Mouse (Mus musculus): ENCODE data around the gene Rhbdf1. TPM values are rescaled to one million over a fixed set of nuclear protein-coding genes. Genes with fewer than 3 reads are reported as not detected.

Rhbdf1 gene
- polyA plus RNA-seq, 1 experiment = 195 TPM

- TF ChIP-seq POLR2A (IDR thresholded peaks at IDR 0.05; ENCODE audit: borderline replicate concordance, extremely low read depth, low read depth, low read length) (no peak), CTCF (IDR thresholded peaks at IDR 0.05; ENCODE audit: insufficient read depth, low read length) (no peak)
- WGBS = 59% methylated on average over 7 of the region's 7 CpGs
- H3K4me3 ChIP-seq (replicated peaks; ENCODE audit: extremely low read depth, low read depth, low read length) = no peak overlapping the region
- DNase-seq = no peak
- no peaks in the 10 kb centered on the region; the same call in 1 of the 2 replicates for H3K4me1 ChIP-seq (ENCODE audit: control insufficient read depth, insufficient read depth, low read length)
Observed at GRCm38 (mm10) chr11:32243205-32243955, 21.3 kb upstream of the Rhbdf1 start.

- TF ChIP-seq CTCF (IDR thresholded peaks at IDR 0.05; ENCODE audit: insufficient read depth, low read length) (no peak), POLR2A (IDR thresholded peaks at IDR 0.05; ENCODE audit: borderline replicate concordance, extremely low read depth, low read depth, low read length) (no peak)
- 82% methylated on average over 3 of the region's 3 CpGs for WGBS
- DNase-seq = no peak
- no peaks in the 10 kb centered on the region; the same call in 1 of the 2 replicates for H3K4me1 ChIP-seq (ENCODE audit: control insufficient read depth, insufficient read depth, low read length)
- no peak overlapping the region for H3K4me3 ChIP-seq (replicated peaks; ENCODE audit: extremely low read depth, low read depth, low read length)
Observed at GRCm38 (mm10) chr11:32242209-32242608, 20.1 kb upstream of the Rhbdf1 start.

GRCm38 (mm10) chr11:32241391-32241790, 19.3 kb upstream of the Rhbdf1 start:
- TF ChIP-seq POLR2A (IDR thresholded peaks at IDR 0.05; ENCODE audit: borderline replicate concordance, extremely low read depth, low read depth, low read length) (no peak), CTCF (IDR thresholded peaks at IDR 0.05; ENCODE audit: insufficient read depth, low read length) (no peak)
- no peak for DNase-seq
- Histone ChIP-seq H3K4me3 (replicated peaks; ENCODE audit: extremely low read depth, low read depth, low read length) (no peak overlapping the region), H3K4me1 (ENCODE audit: control insufficient read depth, insufficient read depth, low read length) (no peaks in the 10 kb centered on the region; the same call in 1 of the 2 replicates)

- peak; percentile 80 for DNase-seq
- Histone ChIP-seq H3K4me1 (ENCODE audit: control insufficient read depth, insufficient read depth, low read length) (no peaks in the 10 kb centered on the region; the same call in 1 of the 2 replicates), H3K4me3 (replicated peaks; ENCODE audit: extremely low read depth, low read depth, low read length) (no peak overlapping the region)
- TF ChIP-seq CTCF (IDR thresholded peaks at IDR 0.05; ENCODE audit: insufficient read depth, low read length) = peak; percentile 99
- no peak for TF ChIP-seq POLR2A (IDR thresholded peaks at IDR 0.05; ENCODE audit: borderline replicate concordance, extremely low read depth, low read depth, low read length)
- WGBS = 66% methylated on average over 5 of the region's 5 CpGs
Observed at GRCm38 (mm10) chr11:32238093-32238860, 16.2 kb upstream of the Rhbdf1 start.

GRCm38 (mm10) chr11:32237411-32237795, 15.3 kb upstream of the Rhbdf1 start:
- WGBS = 94% methylated on average over 3 of the region's 3 CpGs

GRCm38 (mm10) chr11:32236712-32237410, 14.8 kb upstream of the Rhbdf1 start:
- TF ChIP-seq CTCF (IDR thresholded peaks at IDR 0.05; ENCODE audit: insufficient read depth, low read length) (peak; percentile 64), POLR2A (IDR thresholded peaks at IDR 0.05; ENCODE audit: borderline replicate concordance, extremely low read depth, low read depth, low read length) (no peak)
- Histone ChIP-seq H3K4me1 (ENCODE audit: control insufficient read depth, insufficient read depth, low read length) (no peaks in the 10 kb centered on the region; the same call in 1 of the 2 replicates), H3K4me3 (replicated peaks; ENCODE audit: extremely low read depth, low read depth, low read length) (no peak overlapping the region)
- peak; percentile 48 for DNase-seq
- WGBS = 59% methylated on average over 9 of the region's 9 CpGs

More at GRCm38 (mm10) chr11:32237411-32237795, 15.3 kb upstream of the Rhbdf1 start:
- DNase-seq = no peak
- Histone ChIP-seq H3K4me1 (ENCODE audit: control insufficient read depth, insufficient read depth, low read length) (no peaks in the 10 kb centered on the region; the same call in 1 of the 2 replicates), H3K4me3 (replicated peaks; ENCODE audit: extremely low read depth, low read depth, low read length) (no peak overlapping the region)
- TF ChIP-seq POLR2A (IDR thresholded peaks at IDR 0.05; ENCODE audit: borderline replicate concordance, extremely low read depth, low read depth, low read length) = no peak
- no peak for TF ChIP-seq CTCF (IDR thresholded peaks at IDR 0.05; ENCODE audit: insufficient read depth, low read length)

GRCm38 (mm10) chr11:32236132-32236531, 14.0 kb upstream of the Rhbdf1 start:
- Histone ChIP-seq H3K4me3 (replicated peaks; ENCODE audit: extremely low read depth, low read depth, low read length) (no peak overlapping the region), H3K4me1 (ENCODE audit: control insufficient read depth, insufficient read depth, low read length) (no peaks in the 10 kb centered on the region; the same call in 1 of the 2 replicates)
- WGBS = 78% methylated on average over 2 of the region's 2 CpGs
- no peak for TF ChIP-seq CTCF (IDR thresholded peaks at IDR 0.05; ENCODE audit: insufficient read depth, low read length)
- no peak for TF ChIP-seq POLR2A (IDR thresholded peaks at IDR 0.05; ENCODE audit: borderline replicate concordance, extremely low read depth, low read depth, low read length)
- DNase-seq = no peak

- DNase-seq = no peak
Observed at GRCm38 (mm10) chr11:32235646-32236045, 13.5 kb upstream of the Rhbdf1 start.

GRCm38 (mm10) chr11:32234816-32235485, 12.9 kb upstream of the Rhbdf1 start:
- Histone ChIP-seq H3K4me1 (ENCODE audit: control insufficient read depth, insufficient read depth, low read length) (no peaks in the 10 kb centered on the region; the same call in 1 of the 2 replicates), H3K4me3 (replicated peaks; ENCODE audit: extremely low read depth, low read depth, low read length) (no peak overlapping the region)
- TF ChIP-seq POLR2A (IDR thresholded peaks at IDR 0.05; ENCODE audit: borderline replicate concordance, extremely low read depth, low read depth, low read length) = no peak
- TF ChIP-seq CTCF (IDR thresholded peaks at IDR 0.05; ENCODE audit: insufficient read depth, low read length) = no peak
- 82% methylated on average over 6 of the region's 6 CpGs for WGBS
- DNase-seq = no peak

More at GRCm38 (mm10) chr11:32235646-32236045, 13.5 kb upstream of the Rhbdf1 start:
- WGBS = 37% methylated on average over 3 of the region's 3 CpGs
- Histone ChIP-seq H3K4me1 (ENCODE audit: control insufficient read depth, insufficient read depth, low read length) (no peaks in the 10 kb centered on the region; the same call in 1 of the 2 replicates), H3K4me3 (replicated peaks; ENCODE audit: extremely low read depth, low read depth, low read length) (no peak overlapping the region)
- TF ChIP-seq POLR2A (IDR thresholded peaks at IDR 0.05; ENCODE audit: borderline replicate concordance, extremely low read depth, low read depth, low read length) = no peak
